Mouse (Mus musculus): ENCODE results near the gene Spesp1. TPM values are rescaled to one million over a fixed set of nuclear protein-coding genes. Genes with fewer than 3 reads are reported as not detected.

The Spesp1 gene
- under 1 TPM; 0.22 to 0.31 TPM for total RNA-seq (2021)
- long read RNA-seq, experiment 1, result 0 reads
- long read RNA-seq, experiment 2, partial matches to known transcripts, result 0 of 1 reads
- long read RNA-seq, experiment 2, other reads (novel, unspliced or antisense), result 1 of 1 reads

- no peak within 1 kb of the TSS for H3K27ac ChIP-seq
- no peak for TF ChIP-seq CTCF (conservative IDR thresholded peaks at IDR 0.05)
- H3K4me3 ChIP-seq, result no peak within 1 kb of the TSS
- DNase-seq (ENCODE audit: low spot score in 2 of 2), result no peak
Observed at GRCm38 (mm10) chr9:62281991-62282390, at the start of gene Spesp1. Gene Spesp1, minus strand, starts transcription at chr9:62282208.

GRCm38 (mm10) chr9:62325965-62326364 is 44.0 kb upstream of the Spesp1 start:
- no peak overlapping the region for H3K4me3 ChIP-seq
- no peak for DNase-seq (ENCODE audit: low spot score in 2 of 2)
- peak; percentile 51 for TF ChIP-seq CTCF (conservative IDR thresholded peaks at IDR 0.05)
- H3K27ac ChIP-seq, result no peak overlapping the region

GRCm38 (mm10) chr9:62323816-62324215 is 41.8 kb upstream of the Spesp1 start:
- DNase-seq (ENCODE audit: low spot score in 2 of 2), result no peak
- Histone ChIP-seq H3K4me3 (no peak overlapping the region), H3K27ac (no peak overlapping the region)
- TF ChIP-seq CTCF (conservative IDR thresholded peaks at IDR 0.05), result no peak

- Histone ChIP-seq H3K4me3 (no peak overlapping the region), H3K27ac (no peak overlapping the region)
- DNase-seq (ENCODE audit: low spot score in 2 of 2), result no peak
- TF ChIP-seq CTCF (conservative IDR thresholded peaks at IDR 0.05), result peak; percentile 63
Observed at GRCm38 (mm10) chr9:62318729-62319128, 36.7 kb upstream of the Spesp1 start.

- H3K4me3 ChIP-seq, result no peak overlapping the region
- DNase-seq (ENCODE audit: low spot score in 2 of 2), result peak; percentile 22 to 62
- no peak for TF ChIP-seq CTCF (conservative IDR thresholded peaks at IDR 0.05)
- H3K27ac ChIP-seq, result peak overlapping the region; percentile 93
Observed at GRCm38 (mm10) chr9:62315556-62315955, 33.5 kb upstream of the Spesp1 start.

GRCm38 (mm10) chr9:62296891-62297290 is 14.9 kb upstream of the Spesp1 start:
- Histone ChIP-seq H3K27ac (peak overlapping the region; percentile 44; the same call in 1 of the 2 replicates), H3K4me3 (no peak overlapping the region)
- no peak for DNase-seq (ENCODE audit: low spot score in 2 of 2)
- TF ChIP-seq CTCF (conservative IDR thresholded peaks at IDR 0.05), result no peak

- peak; percentile 97; the same call in 1 of the 2 replicates for TF ChIP-seq CTCF (conservative IDR thresholded peaks at IDR 0.05)
- Histone ChIP-seq H3K27ac (0 out of 2 replicates have a peak overlapping the region, but pooled peaks have one; percentile 19), H3K4me3 (no peak overlapping the region)
- DNase-seq (ENCODE audit: low spot score in 2 of 2), result peak; percentile 86 to 93
Observed at GRCm38 (mm10) chr9:62295006-62295698, 13.1 kb upstream of the Spesp1 start.

GRCm38 (mm10) chr9:62287633-62288025 is 5.6 kb upstream of the Spesp1 start:
- TF ChIP-seq CTCF (conservative IDR thresholded peaks at IDR 0.05), result no peak
- no peak overlapping the region for H3K4me3 ChIP-seq

GRCm38 (mm10) chr9:62286967-62287632 is 5.1 kb upstream of the Spesp1 start:
- TF ChIP-seq CTCF (conservative IDR thresholded peaks at IDR 0.05), result peak; percentile 93
- DNase-seq (ENCODE audit: low spot score in 2 of 2), result peak; percentile 76 to 88
- Histone ChIP-seq H3K27ac (no peak overlapping the region), H3K4me3 (no peak overlapping the region)

More at GRCm38 (mm10) chr9:62287633-62288025, 5.6 kb upstream of the Spesp1 start:
- no peak for DNase-seq (ENCODE audit: low spot score in 2 of 2)
- H3K27ac ChIP-seq, result no peak overlapping the region

GRCm38 (mm10) chr9:62284266-62284665 is 2.3 kb upstream of the Spesp1 start:
- peak overlapping the region; percentile 0; the same call in 1 of the 2 replicates for H3K27ac ChIP-seq
- peak; percentile 61 to 82 for DNase-seq (ENCODE audit: low spot score in 2 of 2)
- no peak for TF ChIP-seq CTCF (conservative IDR thresholded peaks at IDR 0.05)
- H3K4me3 ChIP-seq, result no peak overlapping the region

- peak overlapping the region; percentile 68 for H3K27ac ChIP-seq
- no peak for DNase-seq (ENCODE audit: low spot score in 2 of 2)
- TF ChIP-seq CTCF (conservative IDR thresholded peaks at IDR 0.05), result no peak
- H3K4me3 ChIP-seq, result no peak overlapping the region
Observed at GRCm38 (mm10) chr9:62276899-62277298, 5.1 kb downstream of the Spesp1 start.

GRCm38 (mm10) chr9:62270775-62271399 is 11.1 kb downstream of the Spesp1 start:
- no peak for TF ChIP-seq CTCF (conservative IDR thresholded peaks at IDR 0.05)
- H3K27ac ChIP-seq, result no peak overlapping the region
- DNase-seq (ENCODE audit: low spot score in 2 of 2), result no peak
- no peak overlapping the region for H3K4me3 ChIP-seq

- no peak overlapping the region for H3K4me3 ChIP-seq
- no peak for TF ChIP-seq CTCF (conservative IDR thresholded peaks at IDR 0.05)
- no peak overlapping the region for H3K27ac ChIP-seq
- DNase-seq (ENCODE audit: low spot score in 2 of 2), result no peak
Observed at GRCm38 (mm10) chr9:62269161-62269560, 12.8 kb downstream of the Spesp1 start.

Measured in layer of hippocampus, adult 2 months (tissue).